Mouse (Mus musculus): ENCODE data around the gene Olfr1346. TPM values are rescaled to one million over a fixed set of nuclear protein-coding genes. Genes with fewer than 3 reads are reported as not detected.

Olfr1346 gene
- total RNA-seq (2023): not detected

GRCm38 (mm10) chr7:6466951-6467350 lies at the start of gene Olfr1346:
TSS of gene Olfr1346 (plus strand) at chr7:6467101.

DNA sequence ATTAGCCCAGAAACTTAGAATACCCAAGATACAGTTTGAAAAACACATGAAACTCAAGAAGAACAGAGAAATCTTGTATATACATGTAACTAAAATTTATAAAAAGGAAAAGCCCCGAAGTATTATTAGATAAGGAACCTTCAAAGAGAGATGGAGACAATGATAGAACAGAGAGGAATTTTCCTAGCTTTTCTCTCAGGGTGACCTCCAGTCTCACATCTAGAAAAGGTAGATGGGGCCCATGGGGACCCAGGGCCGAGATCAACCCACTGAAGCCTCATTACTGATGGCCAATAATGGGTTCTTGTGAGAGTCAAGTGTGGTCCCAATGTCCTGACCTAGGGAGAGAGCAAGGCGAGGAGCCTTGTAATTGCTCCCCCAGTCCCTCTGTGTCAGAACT lies 28.5 kb upstream of the Olfr1346 start, which contains the start of gene Olfr1344:
Gene Olfr1344 (plus strand): TSS at position 301 of the 400 bp plus-strand sequence.

GRCm38 (mm10) chr7:6455868-6456267 lies 11.0 kb upstream of the Olfr1346 start, which contains the start of gene Olfr1336:
TSS of gene Olfr1336 (plus strand) at chr7:6456168.

DNA sequence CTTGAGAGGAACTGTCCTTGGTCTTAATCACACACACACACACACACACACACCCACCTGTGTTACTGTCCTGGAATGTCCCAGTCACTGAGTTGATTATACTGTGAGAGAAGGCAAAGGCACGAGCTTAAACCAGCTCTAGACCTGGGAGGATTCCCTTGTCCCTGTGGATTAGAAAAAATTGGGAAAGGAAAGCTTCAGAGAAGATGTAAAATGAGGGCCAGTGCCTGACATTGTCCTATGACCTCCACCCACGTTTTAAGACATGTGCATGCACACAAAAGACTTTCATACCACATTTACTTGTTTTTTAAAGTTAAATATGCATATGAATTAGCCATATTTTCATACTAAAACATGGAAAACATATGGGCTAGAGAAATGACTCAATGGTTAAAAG lies 19.9 kb downstream of the Olfr1346 start, which contains the start of gene Olfr5:
Gene Olfr5 (minus strand): TSS at position 101 of the 400 bp plus-strand sequence.

DNA sequence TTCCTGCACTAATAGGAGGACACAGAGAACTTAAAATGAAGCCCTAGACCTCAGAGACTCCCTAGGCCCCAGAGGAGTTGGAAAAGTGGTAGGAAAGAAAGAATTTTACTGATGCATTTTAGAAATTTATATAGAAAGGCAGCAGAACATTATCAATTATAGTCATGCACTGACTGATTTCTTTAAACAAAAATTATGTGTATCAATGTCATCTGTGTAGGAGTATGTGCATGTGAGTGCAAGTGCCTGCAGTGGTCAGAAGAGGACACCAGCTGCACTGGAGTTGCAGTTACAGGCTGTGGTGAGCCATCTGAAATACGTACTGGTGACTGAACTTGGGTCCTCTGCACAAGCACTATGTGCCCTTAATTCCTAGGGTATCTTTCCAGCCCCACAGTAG lies 32.8 kb downstream of the Olfr1346 start, which contains the start of gene Olfr1347:
Gene Olfr1347 (minus strand): TSS at position 101 of the 400 bp plus-strand sequence.

GRCm38 (mm10) chr7:6508648-6509047 lies 41.7 kb downstream of the Olfr1346 start, which contains the start of gene Olfr1348:
TSS of gene Olfr1348 (minus strand) at chr7:6508748.

DNA sequence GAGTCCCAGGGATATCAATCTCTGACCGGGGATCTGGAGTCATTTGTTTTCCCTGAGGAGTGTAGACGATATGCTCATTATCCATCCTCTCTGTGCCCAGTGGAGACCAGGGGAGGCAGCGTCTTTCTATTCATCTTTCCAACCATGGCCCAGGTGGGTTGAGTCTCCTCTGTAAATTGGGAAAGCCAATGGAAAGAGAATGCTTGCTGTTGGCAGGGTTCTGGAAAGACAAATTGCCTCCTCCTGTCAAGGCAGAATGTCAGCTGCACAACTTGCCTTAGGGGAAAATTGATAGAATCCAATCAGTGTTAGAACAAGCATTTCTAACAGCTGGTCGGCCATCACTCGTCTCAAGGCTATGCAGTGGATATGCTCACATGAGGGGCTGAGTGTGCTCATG lies 55.9 kb downstream of the Olfr1346 start, which contains the start of gene Olfr1349:
Gene Olfr1349 (minus strand): TSS at position 101 of the 400 bp plus-strand sequence.

Other genes with a start within 250 kb of the Olfr1346 start
- gene Zscan5b, start 244.8 kb upstream of the Olfr1346 start, total RNA-seq (2023): not detected
- gene Epp13, start 214.4 kb upstream of the Olfr1346 start, total RNA-seq (2023): not detected
- gene Zfp667, start 180.5 kb upstream of the Olfr1346 start, total RNA-seq (2023): 5.9 TPM
- 0.50 TPM for gene Zfp583, start 135.8 kb upstream of the Olfr1346 start, total RNA-seq (2023)
- gene Gm3854, start 123.3 kb upstream of the Olfr1346 start, total RNA-seq (2023): 0.97 TPM
- gene Zfp78, start 103.8 kb upstream of the Olfr1346 start, total RNA-seq (2023): 2.3 TPM
- 8.3 TPM for gene Zfp28, start 83.8 kb upstream of the Olfr1346 start, total RNA-seq (2023)
- gene Smim17, start 68.4 kb upstream of the Olfr1346 start, total RNA-seq (2023): 1.8 TPM
- not detected for gene Gm20715, start 56.8 kb upstream of the Olfr1346 start, total RNA-seq (2023)
- gene Olfr1344, start 28.4 kb upstream of the Olfr1346 start, total RNA-seq (2023): not detected
- gene Olfr1336, start 10.9 kb upstream of the Olfr1346 start, total RNA-seq (2023): not detected
- not detected for gene Olfr5, start 19.8 kb downstream of the Olfr1346 start, total RNA-seq (2023)
- not detected for gene Olfr1347, start 32.7 kb downstream of the Olfr1346 start, total RNA-seq (2023)
- gene Olfr1348, start 41.6 kb downstream of the Olfr1346 start, total RNA-seq (2023): not detected
- gene Olfr1349, start 55.8 kb downstream of the Olfr1346 start, total RNA-seq (2023): not detected
- gene Olfr1350, start 97.7 kb downstream of the Olfr1346 start, total RNA-seq (2023): not detected
- not detected for gene Zim1, start 229.3 kb downstream of the Olfr1346 start, total RNA-seq (2023)